Mouse (Mus musculus): ENCODE results near the gene Fam129a.

Fam129a gene

GRCm38 (mm10) chr1:151570981-151571837, at the start of gene Fam129a:
Gene Fam129a (plus strand): TSS chr1:151571186.
- peak; percentile 38 to 43 for DNase-seq

- DNase-seq, result no peak
Measured at GRCm38 (mm10) chr1:151526701-151527100, 44.3 kb upstream of the Fam129a start.

GRCm38 (mm10) chr1:151543796-151544477, 27.0 kb upstream of the Fam129a start:
- DNase-seq, result no peak

GRCm38 (mm10) chr1:151544581-151544980, 26.4 kb upstream of the Fam129a start:
- DNase-seq, result no peak

GRCm38 (mm10) chr1:151545571-151545970, 25.4 kb upstream of the Fam129a start:
- DNase-seq, result no peak

- DNase-seq, result no peak
Measured at GRCm38 (mm10) chr1:151548896-151549610, 21.9 kb upstream of the Fam129a start.

- no peak for DNase-seq
Measured at GRCm38 (mm10) chr1:151549794-151550193, 21.2 kb upstream of the Fam129a start.

- no peak for DNase-seq
Measured at GRCm38 (mm10) chr1:151550587-151551479, 20.2 kb upstream of the Fam129a start.

GRCm38 (mm10) chr1:151560536-151560935, 10.4 kb upstream of the Fam129a start:
- DNase-seq, result no peak

GRCm38 (mm10) chr1:151563401-151563800, 7.6 kb upstream of the Fam129a start:
- no peak for DNase-seq

GRCm38 (mm10) chr1:151563893-151564292, 7.1 kb upstream of the Fam129a start:
- DNase-seq, result no peak

GRCm38 (mm10) chr1:151564377-151564776, 6.6 kb upstream of the Fam129a start:
- peak; percentile 58 to 69 for DNase-seq

GRCm38 (mm10) chr1:151568682-151569081, 2.3 kb upstream of the Fam129a start:
- DNase-seq, result peak in 1 of 2 experiments; percentile 11

- DNase-seq, result no peak
Measured at GRCm38 (mm10) chr1:151571838-151572578, 1.0 kb downstream of the Fam129a start.

GRCm38 (mm10) chr1:151572601-151573320, 1.8 kb downstream of the Fam129a start:
- no peak for DNase-seq

- DNase-seq, result no peak
Measured at GRCm38 (mm10) chr1:151580200-151580982, 9.4 kb downstream of the Fam129a start.

GRCm38 (mm10) chr1:151581454-151581853, 10.5 kb downstream of the Fam129a start:
- no peak for DNase-seq

GRCm38 (mm10) chr1:151581977-151582376, 11.0 kb downstream of the Fam129a start:
- DNase-seq, result no peak

- DNase-seq, result no peak
Measured at GRCm38 (mm10) chr1:151583457-151584181, 12.6 kb downstream of the Fam129a start.
